7 mouse cellular contexts compared by ENCODE assay signal in genomic region chr13:111291161-111291957, GRCm38 (mm10). TPM values are rescaled to one million over a fixed set of nuclear protein-coding genes. Genes with fewer than 3 reads are reported as not detected.
A peak's percentile ranks its signal among the peaks of the same experiment; 100 is the strongest.
DNase-seq lines count a peak whose midpoint lies in the region; ATAC-seq and TF ChIP-seq lines count a peak whose summit lies in the region.

No protein-coding gene starts in this region.

- no peaks in the 10 kb centered on the region for H3K27me3 ChIP-seq in kidney, postnatal 0 days (ENCODE audit: insufficient read depth, low read length)
- no peaks in the 10 kb centered on the region for H3K27me3 ChIP-seq in embryonic facial prominence, embryonic 14.5 days (replicated peaks; ENCODE audit: control insufficient read depth, insufficient read depth, low read length)
- no peaks in the 10 kb centered on the region for H3K27me3 ChIP-seq in intestine, embryonic 14.5 days (replicated peaks; ENCODE audit: control insufficient read depth, insufficient read depth, low read length)
- H3K27me3 ChIP-seq in midbrain, embryonic 16.5 days (ENCODE audit: control insufficient read depth, insufficient read depth, low read depth, low read length) = no peaks in the 10 kb centered on the region

- ATAC-seq in kidney, postnatal 0 days (replicated peaks; ENCODE audit: low FRiP score, low read depth) = no peak
- no peak for ATAC-seq in embryonic facial prominence, embryonic 14.5 days (ENCODE audit: low read depth)
- ATAC-seq in intestine, embryonic 14.5 days (replicated peaks; ENCODE audit: low FRiP score, low TSS enrichment, low read depth) = no peak
- no peak for ATAC-seq in midbrain, embryonic 16.5 days
- ATAC-seq in megakaryocyte progenitor cell, adult 5-6 weeks (replicated peaks; ENCODE audit: poor library complexity) = no peak

- DNase-seq in kidney, postnatal 0 days (ENCODE audit: low spot score) = peak; percentile 44
- no peak for DNase-seq in kidney, adult 11 months
- DNase-seq in embryonic facial prominence, embryonic 14.5 days (ENCODE audit: low spot score) = no peak
- no peak for DNase-seq in intestine, embryonic 14.5 days (ENCODE audit: low spot score)
- DNase-seq in right cerebral cortex, postnatal 36 days (ENCODE audit: low spot score in 2 of 2) = no peak

- no peak overlapping the region for H3K4me2 ChIP-seq in kidney, postnatal 0 days (ENCODE audit: low read length)
- H3K4me2 ChIP-seq in embryonic facial prominence, embryonic 14.5 days (ENCODE audit: low read depth, low read length) = no peak overlapping the region
- H3K4me2 ChIP-seq in intestine, embryonic 14.5 days (ENCODE audit: low read length) = peak overlapping the region; percentile 23; the same call in 1 of the 2 replicates
- no peak overlapping the region for H3K4me2 ChIP-seq in midbrain, embryonic 16.5 days (ENCODE audit: low read length)

- no peak overlapping the region for H3K9ac ChIP-seq in kidney, postnatal 0 days (ENCODE audit: low read depth, low read length)
- no peak overlapping the region for H3K9ac ChIP-seq in embryonic facial prominence, embryonic 14.5 days (ENCODE audit: low read depth, low read length)
- H3K9ac ChIP-seq in intestine, embryonic 14.5 days (ENCODE audit: low read length) = no peak overlapping the region
- H3K9ac ChIP-seq in midbrain, embryonic 16.5 days (ENCODE audit: low read depth, low read length) = no peak overlapping the region

- H3K27ac ChIP-seq in kidney, postnatal 0 days = peak overlapping the region; percentile 59
- H3K27ac ChIP-seq in embryonic facial prominence, embryonic 14.5 days (replicated peaks; ENCODE audit: low read depth, low read length) = peak overlapping the region; percentile 78
- peak overlapping the region; percentile 76 for H3K27ac ChIP-seq in intestine, embryonic 14.5 days (ENCODE audit: low read depth)
- peak overlapping the region; percentile 53; the same call in 1 of the 2 replicates for H3K27ac ChIP-seq in midbrain, embryonic 16.5 days (ENCODE audit: low read length)

- 53% methylated on average over 17 of the region's 17 CpGs for WGBS in kidney, postnatal 0 days
- 47% methylated on average over 17 of the region's 17 CpGs for WGBS in embryonic facial prominence, embryonic 14.5 days
- 29% methylated on average over 17 of the region's 17 CpGs for WGBS in intestine, embryonic 14.5 days
- 78% methylated on average over 17 of the region's 17 CpGs for WGBS in midbrain, embryonic 16.5 days

- no peak overlapping the region for H3K4me3 ChIP-seq in kidney, postnatal 0 days (replicated peaks; ENCODE audit: low read depth, low read length)
- H3K4me3 ChIP-seq in embryonic facial prominence, embryonic 14.5 days (ENCODE audit: low read depth, low read length) = no peak overlapping the region
- H3K4me3 ChIP-seq in intestine, embryonic 14.5 days (ENCODE audit: low read depth, low read length) = no peak overlapping the region
- H3K4me3 ChIP-seq in midbrain, embryonic 16.5 days (ENCODE audit: low read depth, low read length) = no peak overlapping the region

- H3K36me3 ChIP-seq in kidney, postnatal 0 days (ENCODE audit: insufficient read depth, low read length) = no peaks in the 10 kb centered on the region
- H3K36me3 ChIP-seq in embryonic facial prominence, embryonic 14.5 days (ENCODE audit: control insufficient read depth, insufficient read depth, low read length) = no peaks in the 10 kb centered on the region
- H3K36me3 ChIP-seq in intestine, embryonic 14.5 days (ENCODE audit: control insufficient read depth, insufficient read depth, low read length) = no peaks in the 10 kb centered on the region
- H3K36me3 ChIP-seq in midbrain, embryonic 16.5 days (ENCODE audit: control insufficient read depth, insufficient read depth, low read length) = no peaks in the 10 kb centered on the region

- no peaks in the 10 kb centered on the region for H3K4me1 ChIP-seq in kidney, postnatal 0 days (replicated peaks; ENCODE audit: insufficient read depth, low read length)
- H3K4me1 ChIP-seq in embryonic facial prominence, embryonic 14.5 days (ENCODE audit: control insufficient read depth, insufficient read depth, low read length) = peaks cover 4% of the 10 kb centered on the region; the same call in 1 of the 2 replicates
- peaks cover 12% of the 10 kb centered on the region for H3K4me1 ChIP-seq in intestine, embryonic 14.5 days (replicated peaks; ENCODE audit: control insufficient read depth, insufficient read depth, low read length)
- H3K4me1 ChIP-seq in midbrain, embryonic 16.5 days (ENCODE audit: control insufficient read depth, insufficient read depth, low read length) = no peaks in the 10 kb centered on the region

- no peak for TF ChIP-seq CTCF in kidney, postnatal 0 days (IDR thresholded peaks at IDR 0.05; ENCODE audit: low read depth)

- no peaks in the 10 kb centered on the region for H3K9me3 ChIP-seq in kidney, postnatal 0 days (replicated peaks; ENCODE audit: low read length)
- no peaks in the 10 kb centered on the region for H3K9me3 ChIP-seq in embryonic facial prominence, embryonic 14.5 days (ENCODE audit: control insufficient read depth, low read length)
- H3K9me3 ChIP-seq in intestine, embryonic 14.5 days (ENCODE audit: control insufficient read depth, low read length) = 0 out of 2 replicates have a peak, but pooled peaks cover 4% of the 10 kb centered on the region
- H3K9me3 ChIP-seq in midbrain, embryonic 16.5 days (replicated peaks; ENCODE audit: control insufficient read depth, low read length, poor library complexity, severe bottlenecking) = peaks cover 4% of the 10 kb centered on the region; the same call in 1 of the 2 replicates

RNA-seq across cellular contexts. Expression of gene Actbl2, which starts 36.5 kb away (rescaled TPM):
- polyA plus RNA-seq in kidney, postnatal 0 days (2015; fragmentation: Nextera tagmentation; extraction: Ambion mirVana) = not detected in 2 replicates
- polyA plus RNA-seq in embryonic facial prominence, embryonic 14.5 days (2014; fragmentation: Nextera tagmentation; extraction: Ambion mirVana) = 0.12 TPM in 1 of 2 replicates, not detected in the other
- polyA plus RNA-seq in intestine, embryonic 14.5 days (2014; fragmentation: Nextera tagmentation; extraction: Ambion mirVana) = not detected in 2 replicates
- polyA plus RNA-seq in midbrain, embryonic 16.5 days (2015; fragmentation: Nextera tagmentation; extraction: Ambion mirVana) = not detected in 2 replicates
- total RNA-seq in megakaryocyte progenitor cell, adult 5-6 weeks (2015) = not detected in 2 replicates
- total RNA-seq in megakaryocyte progenitor cell, adult 5-6 weeks (2017) = not detected in 2 replicates
